Mouse (Mus musculus): ENCODE results near the gene Aifm3.

DNA sequence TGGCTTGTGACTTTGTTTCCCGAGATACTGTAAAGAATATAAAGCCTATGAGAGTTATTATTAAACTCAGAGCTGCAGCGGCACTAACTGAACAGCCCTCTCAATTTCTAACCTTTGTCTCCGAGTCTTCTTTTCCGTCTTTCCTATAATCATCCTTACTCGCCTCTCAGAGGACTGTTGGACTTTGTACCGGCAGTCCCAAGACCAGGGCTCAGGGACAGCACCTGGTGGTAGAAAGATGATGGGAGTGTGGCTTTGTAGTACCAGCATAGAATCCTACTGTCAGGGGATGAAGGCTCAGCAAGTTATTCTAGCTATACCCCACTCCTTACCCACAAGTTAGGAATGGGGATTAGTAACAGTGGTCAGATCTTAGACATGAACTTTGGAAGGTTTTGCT is 36.8 kb downstream of the Aifm3 start:
- no peak for TF ChIP-seq CTCF (IDR thresholded peaks at IDR 0.05; ENCODE audit: low read depth)
- TF ChIP-seq EP300 (IDR thresholded peaks at IDR 0.05; ENCODE audit: low read depth): no peak
